Mouse (Mus musculus) forebrain, embryonic 13.5 days (tissue): ENCODE measurements around the gene Ccni. TPM values are rescaled to one million over a fixed set of nuclear protein-coding genes. Genes with fewer than 3 reads are reported as not detected.

ENCODE experiments used
- ATAC-seq: fragments of 200-750 bp; cut with Nextera tagmentation; 2 replicates; pipeline ENCODE4 v1.8.0; 2017
- H3K27ac ChIP-seq: fragments of 300-500 bp; sonication (generic); 2 replicates; pipeline ENCODE4 v1.5.1; 2015; ENCODE audit warnings: inconsistent platforms, mild to moderate bottlenecking, moderate library complexity
- H3K27me3 ChIP-seq: fragments of 300-500 bp; sonication (generic); 2 replicates; pipeline ENCODE4 v1.6.1; 2015; ENCODE audit warnings: mild to moderate bottlenecking, inconsistent platforms
- H3K36me3 ChIP-seq: fragments of 300-500 bp; sonication (generic); 2 replicates; pipeline ENCODE4 v1.6.1; 2015; ENCODE audit warnings: mild to moderate bottlenecking, inconsistent platforms; ENCODE audit not compliant: poor library complexity, severe bottlenecking
- H3K4me1 ChIP-seq: fragments of 300-500 bp; sonication (generic); 2 replicates; pipeline ENCODE4 v1.6.1; 2015; ENCODE audit warnings: inconsistent platforms
- H3K4me2 ChIP-seq: fragments of 300-500 bp; sonication (generic); 2 replicates; pipeline ENCODE4 v1.6.1; 2015; ENCODE audit warnings: inconsistent platforms, mild to moderate bottlenecking, moderate library complexity
- H3K4me3 ChIP-seq: fragments of 300-500 bp; sonication (generic); 2 replicates; pipeline ENCODE4 v1.5.1; 2015; ENCODE audit warnings: mild to moderate bottlenecking, inconsistent platforms
- H3K9ac ChIP-seq: fragments of 300-500 bp; sonication (generic); 2 replicates; pipeline ENCODE4 v1.6.1; 2015; ENCODE audit warnings: mild to moderate bottlenecking, inconsistent platforms
- H3K9me3 ChIP-seq: fragments of 300-500 bp; sonication (generic); replicated peaks from 2 replicates; pipeline ENCODE4 v1.6.1; 2016; ENCODE audit warnings: inconsistent platforms
- WGBS: fragments of 180-500 bp; shearing (Covaris S2); methylation state at CpG from one replicate; pipeline ENCODE4 v1.1.7; 2015; 5-methylcytosine and 5-hydroxymethylcytosine counted together
- polyA plus RNA-seq: library from polyadenylated mRNA; unstranded; fragments of >200 nt; fragmentation: Nextera tagmentation; extraction: Ambion mirVana; gene quantifications from 2 replicates; pipeline ENCODE4 v1.2.1, GENCODE M21; 2015

Gene Ccni
- polyA plus RNA-seq, result 161 and 183 TPM in 2 replicates

- 0% methylated on average over 77 of the region's 79 CpGs for WGBS
- peak; percentile 96 for ATAC-seq
- no peaks in the 10 kb centered on the region for H3K27me3 ChIP-seq
- peak within 1 kb of the TSS; percentile 98 for H3K9ac ChIP-seq
- peaks cover 8% of the 10 kb centered on the region for H3K36me3 ChIP-seq
- peaks cover 24% of the 10 kb centered on the region for H3K4me1 ChIP-seq
- H3K9me3 ChIP-seq, result no peaks in the 10 kb centered on the region
- peak within 1 kb of the TSS; percentile 92 for H3K4me2 ChIP-seq
- H3K27ac ChIP-seq, result peak within 1 kb of the TSS; percentile 94
- H3K4me3 ChIP-seq, result peak within 1 kb of the TSS; percentile 93
These were observed at the start of gene Ccni, which contains the start of gene 2010109A12Rik for GRCm38 (mm10) chr5:93206109-93207005. Gene Ccni (minus strand): TSS chr5:93206495. Gene 2010109A12Rik (plus strand): TSS chr5:93206518.

- WGBS, result 83% methylated on average over 5 of the region's 5 CpGs
- no peak overlapping the region for H3K27ac ChIP-seq
- no peak overlapping the region for H3K4me3 ChIP-seq
- no peak for ATAC-seq
- no peaks in the 10 kb centered on the region for H3K36me3 ChIP-seq
- no peak overlapping the region for H3K4me2 ChIP-seq
- H3K9me3 ChIP-seq, result no peaks in the 10 kb centered on the region
- H3K9ac ChIP-seq, result no peak overlapping the region
- H3K4me1 ChIP-seq, result no peaks in the 10 kb centered on the region
- H3K27me3 ChIP-seq, result no peaks in the 10 kb centered on the region
These were observed 49.5 kb upstream of the Ccni start for GRCm38 (mm10) chr5:93255759-93256265.

GRCm38 (mm10) chr5:93251001-93251760, 44.9 kb upstream of the Ccni start:
- no peaks in the 10 kb centered on the region for H3K9me3 ChIP-seq
- no peak overlapping the region for H3K9ac ChIP-seq
- no peaks in the 10 kb centered on the region for H3K4me1 ChIP-seq
- no peak overlapping the region for H3K4me2 ChIP-seq
- ATAC-seq, result no peak
- no peaks in the 10 kb centered on the region for H3K27me3 ChIP-seq
- H3K36me3 ChIP-seq, result no peaks in the 10 kb centered on the region
- no peak overlapping the region for H3K4me3 ChIP-seq
- no peak overlapping the region for H3K27ac ChIP-seq
- whole genome bisulfite sequencing, result 90% methylated on average over 12 of the region's 12 CpGs

GRCm38 (mm10) chr5:93249940-93250578, 43.8 kb upstream of the Ccni start:
- H3K9me3 ChIP-seq, result no peaks in the 10 kb centered on the region
- H3K4me1 ChIP-seq, result no peaks in the 10 kb centered on the region
- no peak overlapping the region for H3K4me3 ChIP-seq
- no peak overlapping the region for H3K27ac ChIP-seq
- no peaks in the 10 kb centered on the region for H3K27me3 ChIP-seq
- no peaks in the 10 kb centered on the region for H3K36me3 ChIP-seq
- ATAC-seq, result no peak
- WGBS, result 85% methylated on average over 6 of the region's 6 CpGs
- H3K9ac ChIP-seq, result no peak overlapping the region
- no peak overlapping the region for H3K4me2 ChIP-seq

GRCm38 (mm10) chr5:93245280-93245679, 39.0 kb upstream of the Ccni start:
- H3K4me2 ChIP-seq, result no peak overlapping the region
- 72% methylated on average over 2 of the region's 2 CpGs for WGBS
- H3K27ac ChIP-seq, result no peak overlapping the region

GRCm38 (mm10) chr5:93239590-93240544, 33.6 kb upstream of the Ccni start:
- H3K4me2 ChIP-seq, result no peak overlapping the region
- H3K36me3 ChIP-seq, result no peaks in the 10 kb centered on the region
- H3K9ac ChIP-seq, result no peak overlapping the region
- H3K27me3 ChIP-seq, result no peaks in the 10 kb centered on the region
- ATAC-seq, result no peak
- H3K4me3 ChIP-seq, result no peak overlapping the region
- no peaks in the 10 kb centered on the region for H3K9me3 ChIP-seq
- WGBS, result 88% methylated on average over 8 of the region's 8 CpGs
- no peak overlapping the region for H3K27ac ChIP-seq
- no peaks in the 10 kb centered on the region for H3K4me1 ChIP-seq

More at GRCm38 (mm10) chr5:93245280-93245679, 39.0 kb upstream of the Ccni start:
- no peaks in the 10 kb centered on the region for H3K36me3 ChIP-seq
- no peak overlapping the region for H3K9ac ChIP-seq
- no peak for ATAC-seq
- H3K27me3 ChIP-seq, result no peaks in the 10 kb centered on the region
- H3K4me1 ChIP-seq, result no peaks in the 10 kb centered on the region
- no peaks in the 10 kb centered on the region for H3K9me3 ChIP-seq
- no peak overlapping the region for H3K4me3 ChIP-seq

- Histone ChIP-seq H3K27me3 (no peaks in the 10 kb centered on the region), H3K4me2 (no peak overlapping the region), H3K9me3 (no peaks in the 10 kb centered on the region), H3K27ac (no peak overlapping the region), H3K4me3 (no peak overlapping the region), H3K4me1 (0 out of 2 replicates have a peak, but pooled peaks cover 4% of the 10 kb centered on the region), H3K9ac (no peak overlapping the region), H3K36me3 (no peaks in the 10 kb centered on the region)
- no peak for ATAC-seq
- WGBS, result 84% methylated on average over 4 of the region's 4 CpGs
These were observed 30.2 kb upstream of the Ccni start for GRCm38 (mm10) chr5:93236541-93236940.

GRCm38 (mm10) chr5:93235888-93236287, 29.6 kb upstream of the Ccni start:
- ATAC-seq, result peak; percentile 65; the same call in 1 of the 2 replicates
- H3K27me3 ChIP-seq, result no peaks in the 10 kb centered on the region
- H3K4me3 ChIP-seq, result no peak overlapping the region
- H3K27ac ChIP-seq, result no peak overlapping the region
- WGBS, result 57% methylated on average over 3 of the region's 3 CpGs
- H3K4me2 ChIP-seq, result no peak overlapping the region
- H3K4me1 ChIP-seq, result 0 out of 2 replicates have a peak, but pooled peaks cover 4% of the 10 kb centered on the region
- H3K9me3 ChIP-seq, result no peaks in the 10 kb centered on the region
- no peaks in the 10 kb centered on the region for H3K36me3 ChIP-seq
- no peak overlapping the region for H3K9ac ChIP-seq

- Histone ChIP-seq H3K4me3 (no peak overlapping the region), H3K9me3 (no peaks in the 10 kb centered on the region), H3K36me3 (no peaks in the 10 kb centered on the region), H3K4me1 (0 out of 2 replicates have a peak, but pooled peaks cover 4% of the 10 kb centered on the region), H3K4me2 (no peak overlapping the region), H3K27ac (no peak overlapping the region), H3K9ac (no peak overlapping the region), H3K27me3 (no peaks in the 10 kb centered on the region)
- no peak for ATAC-seq
- WGBS, result 93% methylated on average over 2 of the region's 2 CpGs
These were observed 28.3 kb upstream of the Ccni start for GRCm38 (mm10) chr5:93234605-93235004.

- no peaks in the 10 kb centered on the region for H3K27me3 ChIP-seq
- H3K4me3 ChIP-seq, result no peak overlapping the region
- H3K9ac ChIP-seq, result no peak overlapping the region
- ATAC-seq, result peak; percentile 10; the same call in 1 of the 2 replicates
- no peak overlapping the region for H3K4me2 ChIP-seq
- no peaks in the 10 kb centered on the region for H3K36me3 ChIP-seq
- H3K4me1 ChIP-seq, result 0 out of 2 replicates have a peak, but pooled peaks cover 4% of the 10 kb centered on the region
- no peak overlapping the region for H3K27ac ChIP-seq
- no peaks in the 10 kb centered on the region for H3K9me3 ChIP-seq
- WGBS, result 62% methylated on average over 4 of the region's 4 CpGs
These were observed 27.8 kb upstream of the Ccni start for GRCm38 (mm10) chr5:93234130-93234529.

- Histone ChIP-seq H3K27ac (no peak overlapping the region), H3K4me1 (0 out of 2 replicates have a peak, but pooled peaks cover 4% of the 10 kb centered on the region), H3K36me3 (no peaks in the 10 kb centered on the region), H3K27me3 (no peaks in the 10 kb centered on the region), H3K9me3 (no peaks in the 10 kb centered on the region), H3K4me3 (no peak overlapping the region), H3K9ac (no peak overlapping the region), H3K4me2 (no peak overlapping the region)
- ATAC-seq, result no peak
- WGBS, result 97% methylated on average over 2 of the region's 2 CpGs
These were observed 26.5 kb upstream of the Ccni start for GRCm38 (mm10) chr5:93232838-93233237.
